8 mouse cellular contexts compared by ENCODE assay signal in genomic region chr6:124839805-124840204, GRCm38 (mm10). TPM values are rescaled to one million over a fixed set of nuclear protein-coding genes. Genes with fewer than 3 reads are reported as not detected.
A peak's percentile ranks its signal among the peaks of the same experiment; 100 is the strongest.
DNase-seq lines count a peak whose midpoint lies in the region; ATAC-seq and TF ChIP-seq lines count a peak whose summit lies in the region.

No protein-coding gene starts in this region.

- H3K27me3 ChIP-seq in embryonic facial prominence, embryonic 13.5 days = no peaks in the 10 kb centered on the region
- H3K27me3 ChIP-seq in heart, postnatal 0 days (ENCODE audit: control insufficient read depth, insufficient read depth, low read length) = 0 out of 2 replicates have a peak, but pooled peaks cover 3% of the 10 kb centered on the region
- peaks cover 12% of the 10 kb centered on the region for H3K27me3 ChIP-seq in midbrain, embryonic 12.5 days

- peak overlapping the region; percentile 58 for H3K9ac ChIP-seq in embryonic facial prominence, embryonic 13.5 days
- H3K9ac ChIP-seq in heart, postnatal 0 days (replicated peaks; ENCODE audit: low read depth, low read length) = no peak overlapping the region; the same call in 1 of the 2 replicates
- peak overlapping the region; percentile 7; the same call in 1 of the 2 replicates for H3K9ac ChIP-seq in midbrain, embryonic 12.5 days (replicated peaks)

- no peak for TF ChIP-seq EP300 in heart, postnatal 0 days (IDR thresholded peaks at IDR 0.05; ENCODE audit: low read depth)

- peak; percentile 39 to 63 for DNase-seq in cerebellum, postnatal 14 days
- no peak for DNase-seq in cerebellum, adult 8-10 months
- no peak for DNase-seq in heart, postnatal 0 days (ENCODE audit: low spot score)
- no peak for DNase-seq in right cerebral cortex, postnatal 4 days
- DNase-seq in cerebellum, adult 11 months = no peak
- no peak for DNase-seq in spleen, adult 18-20 months

- H3K9me3 ChIP-seq in embryonic facial prominence, embryonic 13.5 days = no peaks in the 10 kb centered on the region
- no peaks in the 10 kb centered on the region for H3K9me3 ChIP-seq in heart, postnatal 0 days (replicated peaks; ENCODE audit: control insufficient read depth, low read length)
- no peaks in the 10 kb centered on the region for H3K9me3 ChIP-seq in midbrain, embryonic 12.5 days

- no peak for TF ChIP-seq CTCF in heart, postnatal 0 days (IDR thresholded peaks at IDR 0.05; ENCODE audit: low read depth)

- H3K36me3 ChIP-seq in embryonic facial prominence, embryonic 13.5 days = peaks cover 28% of the 10 kb centered on the region
- H3K36me3 ChIP-seq in heart, postnatal 0 days (replicated peaks; ENCODE audit: control insufficient read depth, insufficient read depth, low read length) = no peaks in the 10 kb centered on the region
- peaks cover 5% of the 10 kb centered on the region; the same call in 1 of the 2 replicates for H3K36me3 ChIP-seq in midbrain, embryonic 12.5 days

- peak overlapping the region; percentile 28 for H3K4me2 ChIP-seq in embryonic facial prominence, embryonic 13.5 days
- H3K4me2 ChIP-seq in heart, postnatal 0 days (ENCODE audit: low read depth, low read length) = peak overlapping the region; percentile 21; the same call in 1 of the 2 replicates
- peak overlapping the region; percentile 24 for H3K4me2 ChIP-seq in midbrain, embryonic 12.5 days (replicated peaks)

- 7% methylated on average over 8 of the region's 8 CpGs for WGBS in embryonic facial prominence, embryonic 13.5 days
- 3% methylated on average over 8 of the region's 8 CpGs for WGBS in heart, postnatal 0 days
- 5% methylated on average over 8 of the region's 8 CpGs for WGBS in midbrain, embryonic 12.5 days

- no peak overlapping the region for H3K4me3 ChIP-seq in embryonic facial prominence, embryonic 13.5 days
- no peak overlapping the region for H3K4me3 ChIP-seq in heart, postnatal 0 days (ENCODE audit: low read depth, low read length)
- H3K4me3 ChIP-seq in midbrain, embryonic 12.5 days = no peak overlapping the region

- peaks cover 28% of the 10 kb centered on the region for H3K4me1 ChIP-seq in embryonic facial prominence, embryonic 13.5 days
- peaks cover 14% of the 10 kb centered on the region for H3K4me1 ChIP-seq in heart, postnatal 0 days (ENCODE audit: control insufficient read depth, insufficient read depth)
- H3K4me1 ChIP-seq in midbrain, embryonic 12.5 days = peaks cover 17% of the 10 kb centered on the region

- no peak overlapping the region for H3K27ac ChIP-seq in embryonic facial prominence, embryonic 13.5 days
- no peak overlapping the region for H3K27ac ChIP-seq in heart, postnatal 0 days (ENCODE audit: low read depth)
- H3K27ac ChIP-seq in midbrain, embryonic 12.5 days (replicated peaks) = peak overlapping the region; percentile 77

- ATAC-seq in embryonic facial prominence, embryonic 13.5 days (ENCODE audit: insufficient number of reproducible peaks, insufficient read depth, low FRiP score, low TSS enrichment, low read depth) = no peak
- peak; percentile 67 for ATAC-seq in heart, postnatal 0 days (ENCODE audit: insufficient read depth, low read depth)
- ATAC-seq in midbrain, embryonic 12.5 days (ENCODE audit: low FRiP score, low read depth) = peak; percentile 45

RNA-seq across cellular contexts. Expression of gene Gnb3, which starts 0.3 kb away (rescaled TPM):
- polyA plus RNA-seq in embryonic facial prominence, embryonic 13.5 days (2015; fragmentation: Nextera tagmentation; extraction: Ambion mirVana) = 0.25 and 0.52 TPM in 2 replicates
- 0.50 and 4.2 TPM in 2 replicates for total RNA-seq in heart, postnatal 0 days (2014; rRNA removed; ENCODE audit: low replicate concordance)
- polyA plus RNA-seq in heart, postnatal 0 days (2015; fragmentation: Nextera tagmentation; extraction: Ambion mirVana) = 2.8 and 3.3 TPM in 2 replicates
- polyA plus RNA-seq in midbrain, embryonic 12.5 days (2016; fragmentation: Nextera tagmentation; extraction: Ambion mirVana) = 5.5 TPM in 2 replicates

RNA-seq across cellular contexts. Expression of gene Cdca3, which starts 10.5 kb away (rescaled TPM):
- 142 and 184 TPM in 2 replicates for polyA plus RNA-seq in embryonic facial prominence, embryonic 13.5 days (2015; fragmentation: Nextera tagmentation; extraction: Ambion mirVana)
- 95.9 and 127 TPM in 2 replicates for total RNA-seq in heart, postnatal 0 days (2014; rRNA removed; ENCODE audit: low replicate concordance)
- polyA plus RNA-seq in heart, postnatal 0 days (2015; fragmentation: Nextera tagmentation; extraction: Ambion mirVana) = 51.6 and 52.9 TPM in 2 replicates
- polyA plus RNA-seq in midbrain, embryonic 12.5 days (2016; fragmentation: Nextera tagmentation; extraction: Ambion mirVana) = 168 and 169 TPM in 2 replicates

RNA-seq across cellular contexts. Expression of gene Usp5, which starts 10.5 kb away (rescaled TPM):
- polyA plus RNA-seq in embryonic facial prominence, embryonic 13.5 days (2015; fragmentation: Nextera tagmentation; extraction: Ambion mirVana) = 149 and 163 TPM in 2 replicates
- 92.2 and 126 TPM in 2 replicates for total RNA-seq in heart, postnatal 0 days (2014; rRNA removed; ENCODE audit: low replicate concordance)
- 66.4 and 73.5 TPM in 2 replicates for polyA plus RNA-seq in heart, postnatal 0 days (2015; fragmentation: Nextera tagmentation; extraction: Ambion mirVana)
- 213 and 214 TPM in 2 replicates for polyA plus RNA-seq in midbrain, embryonic 12.5 days (2016; fragmentation: Nextera tagmentation; extraction: Ambion mirVana)

RNA-seq across cellular contexts. Expression of gene P3h3, which starts 17.7 kb away (rescaled TPM):
- 60.5 and 60.8 TPM in 2 replicates for polyA plus RNA-seq in embryonic facial prominence, embryonic 13.5 days (2015; fragmentation: Nextera tagmentation; extraction: Ambion mirVana)
- total RNA-seq in heart, postnatal 0 days (2014; rRNA removed; ENCODE audit: low replicate concordance) = 38.5 and 41.1 TPM in 2 replicates
- polyA plus RNA-seq in heart, postnatal 0 days (2015; fragmentation: Nextera tagmentation; extraction: Ambion mirVana) = 7.2 and 7.6 TPM in 2 replicates
- polyA plus RNA-seq in midbrain, embryonic 12.5 days (2016; fragmentation: Nextera tagmentation; extraction: Ambion mirVana) = 21.4 and 25.6 TPM in 2 replicates

RNA-seq across cellular contexts. Expression of gene Gpr162, which starts 24.0 kb away (rescaled TPM):
- 2.0 and 2.4 TPM in 2 replicates for polyA plus RNA-seq in embryonic facial prominence, embryonic 13.5 days (2015; fragmentation: Nextera tagmentation; extraction: Ambion mirVana)
- total RNA-seq in heart, postnatal 0 days (2014; rRNA removed; ENCODE audit: low replicate concordance) = 2.9 and 9.7 TPM in 2 replicates
- 1.2 and 1.5 TPM in 2 replicates for polyA plus RNA-seq in heart, postnatal 0 days (2015; fragmentation: Nextera tagmentation; extraction: Ambion mirVana)
- 11.8 and 11.9 TPM in 2 replicates for polyA plus RNA-seq in midbrain, embryonic 12.5 days (2016; fragmentation: Nextera tagmentation; extraction: Ambion mirVana)

Comparison
In these comparisons a context has a peak if more than half of its experiments do, and no peak if none do; other contexts are left out.
1. DNase-seq: peak in cerebellum, postnatal 14 days (2 of 2); none in cerebellum, adult 8-10 months (single experiment), heart, postnatal 0 days (single experiment), right cerebral cortex, postnatal 4 days (single experiment), cerebellum, adult 11 months (single experiment) and spleen, adult 18-20 months (0 of 2).
2. Peak in every context shown above with its lines, with median percentiles within 50 percentile points of each other: H3K4me2 ChIP-seq.